Mouse (Mus musculus): ENCODE data around the gene Ccl22. TPM values are rescaled to one million over a fixed set of nuclear protein-coding genes. Genes with fewer than 3 reads are reported as not detected.

The Ccl22 gene
- total and polyA plus RNA-seq, 3 experiments: 0.06 TPM; not detected in 2

- Histone ChIP-seq H3K9me3 (replicated peaks; ENCODE audit: insufficient read depth, low read length) (no peaks in the 10 kb centered on the region), H3K36me3 (ENCODE audit: control insufficient read depth in 1 of 2, insufficient read depth in 2 of 2, low read length in 2 of 2) (peaks cover 0 to 4% of the 10 kb centered on the region in 2 experiments; a peak in 1 of 4 replicates), H3K4me3 (ENCODE audit: control insufficient read depth in 1 of 2, insufficient read depth in 1 of 2, low read depth in 2 of 2, low read length in 2 of 2) (no peak overlapping the region), H3K4me1 (ENCODE audit: control insufficient read depth in 1 of 2, insufficient read depth in 2 of 2, low read length in 2 of 2) (peaks cover 0 to 8% of the 10 kb centered on the region in 2 experiments; a peak in 2 of 4 replicates), H3K27ac (ENCODE audit: control insufficient read depth, low read depth, low read length) (no peak overlapping the region), H3K9ac (ENCODE audit: control insufficient read depth, low read depth, low read length, poor library complexity, severe bottlenecking) (no peak overlapping the region), H3K27me3 (ENCODE audit: control insufficient read depth in 1 of 2, insufficient read depth in 2 of 2, low read length in 2 of 2) (peaks cover 3 to 4% of the 10 kb centered on the region in 2 experiments; a peak in 2 of 4 replicates), H3K79me2 (ENCODE audit: control insufficient read depth, insufficient read depth, low read length, poor library complexity) (no peaks in the 10 kb centered on the region)
- TF ChIP-seq GATA1 (IDR thresholded peaks at IDR 0.05; ENCODE audit: low read depth, low read length) (peak; percentile 57; the same call in 1 of the 2 replicates), USF1 (IDR thresholded peaks at IDR 0.05; ENCODE audit: low read depth, low read length) (no peak), KAT2A (conservative IDR thresholded peaks at IDR 0.05; ENCODE audit: low read depth, low read length) (no peak), RCOR1 (IDR thresholded peaks at IDR 0.05; ENCODE audit: low read depth, low read length) (peak; percentile 55; the same call in 1 of the 2 replicates), HCFC1 (IDR thresholded peaks at IDR 0.05; ENCODE audit: low read depth, low read length) (no peak), MYC (IDR thresholded peaks at IDR 0.05; ENCODE audit: low read depth, low read length) (no peak), TCF12 (IDR thresholded peaks at IDR 0.05; ENCODE audit: low read depth, low read length) (peak; percentile 64), EP300 (IDR thresholded peaks at IDR 0.05; ENCODE audit: low read depth in 1 of 2, low read length in 2 of 2) (peak; percentile 50 to 77), ETS1 (IDR thresholded peaks at IDR 0.05; ENCODE audit: low read depth, low read length) (peak; percentile 58; the same call in 1 of the 2 replicates), POLR2A (IDR thresholded peaks at IDR 0.05; ENCODE audit: control insufficient read depth in 1 of 2, insufficient read depth in 1 of 2, low read depth in 1 of 2, low read length in 2 of 2, poor library complexity in 1 of 2) (no peak), MAFK (IDR thresholded peaks at IDR 0.05; ENCODE audit: borderline replicate concordance, low read depth, low read length) (no peak), CHD1 (IDR thresholded peaks at IDR 0.05; ENCODE audit: low read depth, low read length) (no peak), TBP (IDR thresholded peaks at IDR 0.05; ENCODE audit: low read depth, low read length) (no peak), ZMIZ1 (IDR thresholded peaks at IDR 0.05; ENCODE audit: low read depth, low read length) (no peak), TAL1 (IDR thresholded peaks at IDR 0.05; ENCODE audit: low read length) (peak; percentile 85), ZNF384 (IDR thresholded peaks at IDR 0.05; ENCODE audit: low read depth, low read length) (no peak), NRF1 (IDR thresholded peaks at IDR 0.05; ENCODE audit: insufficient read depth, low read depth, low read length, poor library complexity, severe bottlenecking) (no peak), MXI1 (IDR thresholded peaks at IDR 0.05; ENCODE audit: low read depth, low read length) (no peak), NELFE (IDR thresholded peaks at IDR 0.05; ENCODE audit: low read depth, low read length) (no peak), POLR2AphosphoS5 (IDR thresholded peaks at IDR 0.05; ENCODE audit: borderline replicate concordance, low read depth, low read length) (no peak)
- DNase-seq (ENCODE audit: low read depth, low spot score): peak; percentile 50
Observed at GRCm38 (mm10) chr8:94787524-94788501, 42.4 kb downstream of the Ccl22 start.

All from MEL (cell line).